Mouse (Mus musculus): ENCODE results near the gene Disp3. TPM values are rescaled to one million over a fixed set of nuclear protein-coding genes. Genes with fewer than 3 reads are reported as not detected.

Gene Disp3
- 0.13 and 0.92 TPM in 2 replicates for polyA plus RNA-seq (2012; rRNA removed; ENCODE audit: low replicate concordance)

DNA sequence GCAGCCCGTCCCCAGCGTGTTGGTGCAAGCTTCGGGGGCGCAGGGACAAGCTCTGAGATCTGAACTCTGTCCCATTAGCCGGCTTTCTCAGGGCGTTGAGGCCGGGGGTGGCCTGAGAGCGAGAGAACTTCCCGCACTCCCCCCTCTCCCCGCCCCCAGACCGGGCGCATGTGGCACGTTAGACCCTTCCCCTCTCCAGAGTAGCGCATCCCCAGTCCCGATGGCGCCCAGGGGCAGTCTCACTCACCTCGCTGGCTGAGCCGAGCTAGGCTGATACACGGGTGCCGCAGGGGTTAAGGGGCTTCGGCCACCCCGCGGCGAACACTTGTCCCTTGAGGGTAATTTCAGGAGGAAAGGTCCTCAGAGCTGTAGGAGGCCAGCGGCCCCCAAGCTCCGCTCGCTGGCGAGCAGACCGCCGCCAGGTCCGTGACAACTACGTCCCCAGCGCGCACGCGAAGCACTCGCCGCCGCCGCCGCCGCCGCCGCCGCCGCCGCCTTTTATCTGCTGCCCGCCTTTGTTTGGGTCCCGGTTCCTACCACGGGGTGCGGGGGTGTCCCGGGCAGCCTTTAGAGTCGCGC, at the start of gene Disp3:
Gene Disp3 (minus strand): TSS at position 490 of the 579 bp plus-strand sequence.

Other genes starting within 250 kb of the Disp3 start
- 2.5 TPM in 2 replicates for gene Clcn6, start 249.1 kb downstream of the Disp3 start, polyA plus RNA-seq (2012; rRNA removed; ENCODE audit: low replicate concordance)
- gene Mthfr, start 248.9 kb downstream of the Disp3 start, polyA plus RNA-seq (2012; rRNA removed; ENCODE audit: low replicate concordance) = 4.0 and 7.1 TPM in 2 replicates
- 17.5 and 26.5 TPM in 2 replicates for gene Agtrap, start 199.9 kb downstream of the Disp3 start, polyA plus RNA-seq (2012; rRNA removed; ENCODE audit: low replicate concordance)
- 12.9 and 14.4 TPM in 2 replicates for gene Mad2l2, start 157.6 kb downstream of the Disp3 start, polyA plus RNA-seq (2012; rRNA removed; ENCODE audit: low replicate concordance)
- 0.08 TPM in 1 of 2 replicates, not detected in the other for gene Draxin, start 157.3 kb downstream of the Disp3 start, polyA plus RNA-seq (2012; rRNA removed; ENCODE audit: low replicate concordance)
- 32.2 and 64.6 TPM in 2 replicates for gene Fbxo6, start 135.8 kb downstream of the Disp3 start, polyA plus RNA-seq (2012; rRNA removed; ENCODE audit: low replicate concordance)
- gene Fbxo44, start 127.5 kb downstream of the Disp3 start, polyA plus RNA-seq (2012; rRNA removed; ENCODE audit: low replicate concordance) = 10.8 and 13.5 TPM in 2 replicates
- gene Fbxo2, start 127.3 kb downstream of the Disp3 start, polyA plus RNA-seq (2012; rRNA removed; ENCODE audit: low replicate concordance) = 0.19 and 0.60 TPM in 2 replicates
- 8.1 and 12.5 TPM in 2 replicates for gene Ubiad1, start 156.8 kb upstream of the Disp3 start, polyA plus RNA-seq (2012; rRNA removed; ENCODE audit: low replicate concordance)
- 6.2 and 10.3 TPM in 2 replicates for gene Mtor, start 160.6 kb upstream of the Disp3 start, polyA plus RNA-seq (2012; rRNA removed; ENCODE audit: low replicate concordance)
- 0.12 and 0.23 TPM in 2 replicates for gene Angptl7, start 212.5 kb upstream of the Disp3 start, polyA plus RNA-seq (2012; rRNA removed; ENCODE audit: low replicate concordance)